Mouse (Mus musculus): Measurements from ENCODE around the gene Acox3.
A peak's percentile ranks its signal among the peaks of the same experiment; 100 is the strongest.
"Not testable (repeated sequence)": the region's sequence is repeated elsewhere in the genome, so short reads cannot be mapped to it uniquely, and the experiment has no call there.

Gene Acox3

GRCm38 (mm10) chr5:35578411-35578810 is 4.4 kb upstream of the Acox3 start:
- DNase-seq: no peak

GRCm38 (mm10) chr5:35579247-35579893 is 3.5 kb upstream of the Acox3 start:
- DNase-seq: no peak

GRCm38 (mm10) chr5:35580156-35580922 is 2.5 kb upstream of the Acox3 start:
- no peak for DNase-seq

GRCm38 (mm10) chr5:35583221-35583783 is 462 bp downstream of the Acox3 start:
- no peak for DNase-seq

- DNase-seq: not testable (repeated sequence)
Measured at GRCm38 (mm10) chr5:35584259-35584658, 1.4 kb downstream of the Acox3 start.

- DNase-seq: no peak
Measured at GRCm38 (mm10) chr5:35591497-35591896, 8.7 kb downstream of the Acox3 start.

GRCm38 (mm10) chr5:35592081-35592736 is 9.4 kb downstream of the Acox3 start:
- no peak for DNase-seq

- no peak for DNase-seq
Measured at GRCm38 (mm10) chr5:35592824-35593223, 10.0 kb downstream of the Acox3 start.

GRCm38 (mm10) chr5:35593272-35593671 is 10.4 kb downstream of the Acox3 start:
- no peak for DNase-seq

GRCm38 (mm10) chr5:35594768-35595167 is 11.9 kb downstream of the Acox3 start:
- no peak for DNase-seq

GRCm38 (mm10) chr5:35595706-35596105 is 12.9 kb downstream of the Acox3 start:
- DNase-seq: peak; percentile 80

- DNase-seq: no peak
Measured at GRCm38 (mm10) chr5:35596169-35597160, 13.6 kb downstream of the Acox3 start.

GRCm38 (mm10) chr5:35600233-35600632 is 17.4 kb downstream of the Acox3 start:
- no peak for DNase-seq

- DNase-seq: no peak
Measured at GRCm38 (mm10) chr5:35601526-35601925, 18.7 kb downstream of the Acox3 start.

GRCm38 (mm10) chr5:35605355-35605754 is 22.5 kb downstream of the Acox3 start:
- no peak for DNase-seq

- DNase-seq: no peak
Measured at GRCm38 (mm10) chr5:35606800-35607199, 24.0 kb downstream of the Acox3 start.

- DNase-seq: peak; percentile 42
Measured at GRCm38 (mm10) chr5:35607784-35608183, 24.9 kb downstream of the Acox3 start.

GRCm38 (mm10) chr5:35608559-35608958 is 25.7 kb downstream of the Acox3 start:
- no peak for DNase-seq

- peak; percentile 14 for DNase-seq
Measured at GRCm38 (mm10) chr5:35609381-35609780, 26.5 kb downstream of the Acox3 start.

GRCm38 (mm10) chr5:35609971-35610370 is 27.1 kb downstream of the Acox3 start:
- no peak for DNase-seq

- no peak for DNase-seq
Measured at GRCm38 (mm10) chr5:35610381-35610780, 27.5 kb downstream of the Acox3 start.

GRCm38 (mm10) chr5:35611170-35611569 is 28.3 kb downstream of the Acox3 start:
- no peak for DNase-seq
